Mouse (Mus musculus) MEL (cell line): ENCODE data around the gene Rlim.

ENCODE experiments used
- CTCF ChIP-seq, 3 experiments: IDR thresholded peaks in 2 of 3; conservative IDR thresholded peaks in 1 of 3; 2 replicates each; pipeline ENCODE4 v1.5.1; 2011 to 2012; ENCODE audit warnings: low read length in 3 of 3, low read depth in 2 of 3, mild to moderate bottlenecking in 2 of 3, improper control_type of control experiment in 1 of 3, inconsistent platforms in 1 of 3, mixed read lengths in 1 of 3, moderate library complexity in 1 of 3; ENCODE audit not compliant: control insufficient read depth in 1 of 3, insufficient read depth in 1 of 3, poor library complexity in 1 of 3, severe bottlenecking in 1 of 3
- E2F4 ChIP-seq: IDR thresholded peaks from 2 replicates; pipeline ENCODE4 v1.6.1; 2011; ENCODE audit warnings: low read depth, low read length, improper control_type of control experiment, borderline replicate concordance
- ELF1 ChIP-seq: IDR thresholded peaks from 2 replicates; pipeline ENCODE4 v1.6.1; 2014; ENCODE audit warnings: low read depth, mild to moderate bottlenecking, inconsistent platforms, low read length, improper control_type of control experiment, moderate library complexity
- EP300 ChIP-seq, 2 experiments: IDR thresholded peaks; 2 replicates each; pipeline ENCODE4 v1.6.1; 2011; ENCODE audit warnings: improper control_type of control experiment in 2 of 2, low read length in 2 of 2, low read depth in 1 of 2, mild to moderate bottlenecking in 1 of 2
- GATA1 ChIP-seq: IDR thresholded peaks from 2 replicates; pipeline ENCODE4 v1.6.1; 2011; ENCODE audit warnings: low read depth, low read length, improper control_type of control experiment
- MYC ChIP-seq: IDR thresholded peaks from 2 replicates; pipeline ENCODE4 v1.6.1; 2011; ENCODE audit warnings: low read depth, mild to moderate bottlenecking, low read length, improper control_type of control experiment, moderate library complexity
- POLR2A ChIP-seq, 2 experiments: IDR thresholded peaks; 2 replicates each; pipeline ENCODE4 v1.6.1; 2011 to 2012; ENCODE audit warnings: low read length in 2 of 2, mild to moderate bottlenecking in 2 of 2, control low read depth in 1 of 2, improper control_type of control experiment in 1 of 2, low read depth in 1 of 2, moderate library complexity in 1 of 2; ENCODE audit not compliant: control insufficient read depth in 1 of 2, insufficient read depth in 1 of 2, poor library complexity in 1 of 2
- POLR2AphosphoS2 ChIP-seq: IDR thresholded peaks from 2 replicates; pipeline ENCODE4 v1.6.1; 2011; ENCODE audit warnings: low read length, improper control_type of control experiment
- SMC3 ChIP-seq: IDR thresholded peaks from 2 replicates; pipeline ENCODE4 v1.6.1; 2011; ENCODE audit warnings: low read depth, low read length, improper control_type of control experiment
- ZKSCAN1 ChIP-seq: IDR thresholded peaks from 2 replicates; pipeline ENCODE4 v1.6.1; 2012; ENCODE audit warnings: low read depth, mild to moderate bottlenecking, inconsistent platforms, low read length, improper control_type of control experiment, moderate library complexity

- TF ChIP-seq EP300 (IDR thresholded peaks at IDR 0.05; ENCODE audit: low read depth in 1 of 2, low read length in 2 of 2): no peak
- TF ChIP-seq POLR2A (IDR thresholded peaks at IDR 0.05; ENCODE audit: control insufficient read depth in 1 of 2, insufficient read depth in 1 of 2, low read depth in 1 of 2, low read length in 2 of 2, poor library complexity in 1 of 2): no peak
- TF ChIP-seq CTCF (IDR thresholded peaks at IDR 0.05 in 2 of 3, conservative IDR thresholded peaks at IDR 0.05 in 1 of 3; ENCODE audit: control insufficient read depth in 1 of 3, insufficient read depth in 1 of 3, low read depth in 2 of 3, low read length in 3 of 3, poor library complexity in 1 of 3, severe bottlenecking in 1 of 3): peak in 1 of 3 experiments; percentile 14; a peak in 1 of 6 replicates
- peak; percentile 16; the same call in 1 of the 2 replicates for TF ChIP-seq SMC3
- no peak for TF ChIP-seq MYC
- no peak for TF ChIP-seq E2F4
- TF ChIP-seq GATA1: no peak
- TF ChIP-seq ELF1: no peak
- no peak for TF ChIP-seq ZKSCAN1
- TF ChIP-seq POLR2AphosphoS2: no peak
These were observed 62.1 kb downstream of the Rlim start for GRCm38 (mm10) chrX:103918954-103919353.
